Mouse (Mus musculus): Measurements from ENCODE around the gene Klf5.

The Klf5 gene

DNA sequence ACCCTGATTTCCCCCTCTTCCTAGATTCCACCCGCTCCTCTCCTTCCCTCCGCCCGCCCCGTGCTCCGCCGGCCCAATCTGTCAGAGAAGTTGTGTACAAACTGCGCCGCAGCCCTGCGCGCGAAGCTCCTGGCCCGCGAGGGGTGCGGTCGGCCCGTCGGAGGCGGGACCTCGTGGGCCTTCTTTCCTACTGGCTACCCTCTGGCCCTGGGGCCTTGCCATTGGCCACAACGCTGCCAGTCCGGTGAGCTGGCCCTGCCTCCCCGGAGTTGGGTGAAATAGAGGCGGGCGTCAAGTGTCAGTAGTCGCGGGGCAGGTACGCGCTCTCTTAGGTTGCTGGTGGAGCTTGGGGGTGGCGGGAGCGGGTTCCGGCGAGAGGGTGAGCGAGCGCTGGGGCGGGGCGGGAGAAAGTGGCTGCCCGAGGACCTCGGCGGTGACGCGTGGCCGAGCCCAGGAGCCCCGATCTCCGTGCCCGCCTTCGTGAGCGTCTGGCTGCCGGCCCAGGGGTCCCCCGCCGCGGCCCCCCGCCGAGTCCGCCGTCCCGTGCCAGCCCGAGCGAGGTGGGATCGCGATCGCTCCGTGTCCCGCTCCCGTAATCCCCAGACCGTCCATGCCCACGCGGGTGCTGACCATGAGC, at the start of gene Klf5:
Gene Klf5 (plus strand): TSS at position 307 of the 637 bp plus-strand sequence.
- DNase-seq (ENCODE audit: low spot score) = peak; percentile 86

DNA sequence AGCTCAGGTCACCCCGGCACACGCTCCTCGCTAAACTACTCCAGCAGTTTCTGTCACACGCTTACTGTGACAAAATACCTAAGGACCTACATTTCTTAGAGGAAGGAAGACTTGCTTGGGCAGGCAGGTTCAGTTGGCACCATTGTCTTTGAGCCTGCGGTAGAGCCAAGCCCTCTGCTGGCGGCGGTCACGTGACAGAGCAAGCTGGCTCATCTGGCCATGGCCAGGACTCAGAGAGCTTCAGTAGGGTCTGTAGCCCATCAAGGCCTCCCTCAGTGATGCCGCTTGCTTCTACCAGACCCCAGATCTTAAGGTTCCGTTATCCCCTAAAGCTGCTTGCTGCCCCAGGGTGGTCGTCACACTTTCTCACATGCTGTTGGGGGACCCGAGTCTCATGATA, 36.5 kb upstream of the Klf5 start:
- no peak for DNase-seq (ENCODE audit: low spot score)

DNA sequence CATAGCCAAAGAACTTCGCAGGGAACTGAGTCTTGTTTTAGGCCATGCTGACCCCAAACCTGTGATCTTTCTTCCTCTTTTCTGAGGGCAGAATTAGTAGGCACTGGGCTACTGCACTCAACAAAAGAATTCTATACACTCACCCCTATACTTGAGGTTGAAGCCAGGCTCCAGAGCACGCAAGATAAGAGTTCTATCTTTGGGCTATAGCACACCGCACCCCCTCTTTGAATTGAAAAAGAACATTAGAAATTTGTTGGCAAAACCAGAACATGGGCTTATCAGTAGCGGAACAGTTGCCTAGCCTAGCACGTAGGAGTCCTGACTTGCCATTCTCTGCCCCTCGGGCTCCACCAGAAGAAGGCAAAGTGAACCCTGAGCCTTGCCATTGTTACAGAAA, 34.7 kb upstream of the Klf5 start:
- no peak for DNase-seq (ENCODE audit: low spot score)

DNA sequence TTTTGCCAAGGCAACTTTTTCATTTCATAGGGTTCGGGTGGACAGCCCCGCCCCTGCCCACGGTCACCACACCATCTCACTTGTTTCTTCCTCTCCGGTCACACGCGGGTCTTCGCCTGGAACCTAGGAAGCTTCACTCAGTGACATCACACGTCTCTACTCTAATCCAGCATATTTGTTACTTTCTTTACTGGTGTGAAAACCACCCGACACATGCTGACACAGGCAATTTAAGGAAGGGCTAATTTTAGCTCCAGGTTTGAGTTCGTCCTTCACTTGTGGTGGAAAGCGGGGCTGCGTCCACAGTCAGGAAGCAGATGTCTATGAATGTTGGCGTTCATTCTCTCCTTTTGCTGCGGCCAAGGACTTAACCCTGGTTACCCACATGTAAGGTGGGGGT, 32.7 kb upstream of the Klf5 start:
- no peak for DNase-seq (ENCODE audit: low spot score)

DNA sequence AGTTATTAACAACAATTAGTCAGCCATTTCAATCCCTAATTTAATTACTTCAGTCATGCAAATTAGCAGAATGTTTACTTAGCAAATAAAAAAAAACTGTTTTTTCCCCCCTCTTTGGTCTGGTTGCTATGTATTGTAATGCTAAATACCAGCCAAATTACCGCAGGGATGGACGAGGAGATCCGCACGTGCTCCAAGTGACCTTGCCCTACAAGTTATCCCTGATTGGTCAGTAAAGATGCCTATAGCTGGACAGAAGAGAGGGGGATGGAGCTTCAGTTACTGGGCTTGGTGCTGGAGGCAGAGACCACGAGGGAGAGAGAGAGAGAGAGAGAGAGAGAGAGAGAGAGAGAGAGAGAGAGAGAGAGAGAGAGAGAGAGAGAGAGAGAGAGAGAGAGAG, 31.7 kb upstream of the Klf5 start:
- no peak for DNase-seq (ENCODE audit: low spot score)

DNA sequence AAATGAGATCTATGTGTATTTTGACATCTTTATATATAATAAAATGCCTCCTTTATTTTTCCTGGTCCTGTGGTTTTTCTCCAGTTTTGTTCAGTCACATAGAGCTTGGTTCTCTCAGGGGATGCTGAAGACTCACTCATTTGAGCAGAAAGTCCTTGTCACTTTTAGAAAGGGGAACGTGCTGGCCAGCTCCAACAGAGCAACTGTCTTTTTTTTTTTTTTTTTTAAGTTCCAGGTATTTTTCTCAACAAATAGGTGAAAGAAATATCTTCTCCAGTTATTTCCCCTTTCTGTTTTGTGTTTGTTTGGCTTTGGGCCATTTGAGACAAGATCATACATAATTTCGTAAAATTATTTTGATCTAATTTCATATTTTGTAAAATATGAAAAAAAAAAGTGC, 24.4 kb upstream of the Klf5 start:
- no peak for DNase-seq (ENCODE audit: low spot score)

DNA sequence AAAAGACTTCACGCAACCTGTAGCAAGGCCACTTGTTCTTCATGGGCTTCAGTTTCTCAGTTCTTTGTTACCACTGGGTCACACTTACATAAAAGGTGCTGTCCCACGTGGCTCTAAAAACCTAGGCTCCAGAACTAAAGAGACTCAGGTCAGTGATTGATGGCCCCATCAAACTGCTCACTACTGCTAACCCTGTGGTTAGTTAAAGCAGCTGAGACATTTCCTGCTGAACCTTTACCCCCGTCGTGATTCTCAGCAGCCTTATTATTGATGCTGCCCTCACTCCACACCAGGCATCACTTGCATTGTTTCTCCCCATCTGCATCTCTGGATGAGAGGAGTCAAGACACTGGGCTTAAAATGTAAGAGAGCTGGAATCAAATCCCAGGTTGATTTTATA, 22.7 kb upstream of the Klf5 start:
- DNase-seq (ENCODE audit: low spot score) = no peak

DNA sequence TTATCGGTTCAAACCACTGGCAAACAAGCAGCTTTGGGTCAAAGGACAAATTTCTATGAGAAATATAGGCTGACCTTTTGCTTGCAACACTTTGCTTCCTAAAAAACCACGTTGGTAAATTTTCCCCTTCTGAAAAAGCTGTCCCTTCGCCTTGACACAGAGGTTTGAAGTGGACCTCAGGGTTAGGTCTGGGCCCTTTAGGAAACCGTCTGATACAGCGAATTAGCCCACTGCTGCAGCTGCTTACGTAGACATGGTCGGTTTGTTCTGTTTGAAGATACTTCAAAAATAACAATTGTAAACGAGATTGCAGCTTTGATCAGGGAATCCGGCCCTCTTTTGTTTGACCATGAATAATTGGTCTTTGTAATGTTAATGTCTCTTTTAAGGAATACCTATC, 20.2 kb upstream of the Klf5 start:
- DNase-seq (ENCODE audit: low spot score) = no peak

DNA sequence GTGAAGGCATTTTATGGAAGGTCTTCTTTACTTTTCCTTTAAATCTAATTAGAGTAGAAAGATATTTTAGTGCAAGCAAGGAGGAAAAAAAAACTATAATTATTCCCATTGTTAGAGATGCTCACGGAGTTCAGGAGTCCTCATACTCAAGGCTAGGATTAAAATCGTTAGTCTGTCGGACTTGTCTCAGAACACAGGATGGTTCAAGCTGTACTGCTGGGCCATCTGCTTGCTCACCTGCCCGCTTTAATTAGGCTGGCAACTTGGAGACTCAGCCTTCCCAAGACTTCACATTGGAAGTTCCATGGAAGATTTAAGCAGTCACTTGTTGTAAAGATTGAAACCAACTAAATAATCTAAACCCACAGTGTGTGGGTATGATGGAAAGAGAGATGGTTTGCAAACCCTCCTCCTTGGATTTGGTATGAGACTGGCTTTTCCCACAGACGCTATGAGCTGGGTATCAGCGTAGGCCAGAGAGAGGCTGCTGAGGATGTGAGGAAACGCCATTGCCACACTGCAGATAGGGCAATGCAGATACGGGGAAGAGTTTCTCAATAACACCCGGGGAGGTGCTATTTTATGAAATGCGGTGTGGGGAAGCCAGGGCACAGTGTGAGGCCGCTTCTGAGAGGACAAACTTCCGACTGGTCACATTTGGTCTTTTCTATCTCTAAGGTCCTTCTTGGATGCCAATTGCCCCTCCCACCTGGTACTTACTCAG, 19.6 kb upstream of the Klf5 start:
- DNase-seq (ENCODE audit: low spot score) = no peak

DNA sequence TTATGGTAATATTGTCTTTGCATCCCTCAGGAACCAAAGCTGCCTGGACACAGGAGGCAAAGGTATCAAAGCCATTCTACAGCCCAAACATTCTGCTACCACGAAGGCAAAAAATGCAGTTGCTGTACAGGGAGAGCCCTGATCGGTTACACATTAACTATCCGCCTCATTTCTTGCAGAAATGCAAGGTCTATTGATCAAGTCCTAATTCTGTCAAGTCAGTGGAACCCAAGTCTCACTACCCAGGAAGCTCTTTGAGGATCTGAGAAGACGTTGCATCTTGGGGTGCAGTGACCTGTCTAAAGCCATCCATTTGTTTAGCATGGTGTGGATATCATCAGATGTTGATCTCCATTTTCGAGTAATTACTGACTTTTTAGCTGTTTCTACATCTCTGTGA, 18.1 kb upstream of the Klf5 start:
- no peak for DNase-seq (ENCODE audit: low spot score)

DNA sequence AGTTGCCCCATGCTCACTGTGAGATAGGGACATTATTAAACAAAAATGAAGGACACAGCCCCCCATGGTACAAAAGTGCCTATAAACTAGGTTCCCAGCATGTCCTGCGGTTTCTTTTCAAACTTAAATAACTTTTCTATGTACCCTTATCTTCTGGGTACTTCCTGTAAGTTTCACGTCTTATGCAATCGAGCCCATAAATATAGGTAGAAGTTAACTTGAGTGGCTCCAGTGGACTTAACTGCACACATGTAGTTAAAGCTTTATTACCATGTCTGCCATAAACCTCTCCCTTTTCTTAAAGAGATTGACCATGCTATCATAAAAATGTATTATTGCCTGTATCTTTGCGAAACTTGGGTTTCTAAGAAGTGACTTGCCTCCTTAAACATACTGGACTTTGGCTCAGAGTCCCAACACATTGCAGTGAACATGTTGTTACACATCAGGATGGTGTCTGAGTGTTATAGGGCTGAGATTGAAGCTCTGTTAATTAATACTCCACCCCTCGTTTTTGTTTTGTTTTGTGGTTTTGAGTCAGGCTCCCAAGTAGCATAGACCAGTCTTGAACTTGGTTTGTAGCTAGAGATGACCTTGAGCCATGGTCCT, 17.6 kb upstream of the Klf5 start:
- DNase-seq (ENCODE audit: low spot score) = no peak

DNA sequence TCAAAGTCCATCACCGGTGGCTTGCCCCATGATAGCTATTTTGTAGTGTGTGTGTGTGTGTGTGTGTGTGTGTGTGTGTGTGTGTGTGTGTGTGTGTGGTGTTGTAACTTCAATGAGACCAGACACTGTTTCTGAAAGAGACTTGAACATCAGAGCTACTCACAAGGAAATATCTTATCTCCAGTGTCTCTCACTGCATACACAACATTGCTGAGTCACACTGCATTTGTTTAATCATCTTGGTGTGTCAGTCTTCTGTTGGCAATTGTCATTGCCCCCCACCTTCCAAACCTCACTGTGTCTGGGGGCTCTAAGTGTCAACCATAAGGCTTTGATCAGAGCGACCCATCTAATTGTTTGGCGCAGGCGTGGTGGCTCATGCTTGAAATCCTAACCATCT, 13.0 kb upstream of the Klf5 start:
- DNase-seq (ENCODE audit: low spot score) = no peak

DNA sequence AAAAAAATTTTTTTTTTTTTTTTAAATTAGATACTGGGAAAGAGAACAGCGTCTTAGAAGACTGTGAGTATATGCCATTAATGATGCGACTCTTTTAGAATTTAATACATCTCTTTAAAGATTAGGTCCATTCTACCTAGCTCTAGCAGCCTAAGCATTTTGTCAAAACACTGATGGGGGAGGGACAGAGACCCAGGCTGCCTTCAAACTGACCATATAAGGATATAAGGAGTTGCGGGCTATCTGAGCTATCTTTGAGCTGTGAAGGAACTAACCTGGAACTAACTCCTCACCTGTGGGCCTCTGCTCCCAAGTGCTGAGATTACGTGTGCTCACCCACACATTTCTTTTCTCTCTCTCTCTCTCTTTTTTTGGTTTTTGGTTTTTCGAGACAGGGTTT, 6.3 kb upstream of the Klf5 start:
- DNase-seq (ENCODE audit: low spot score) = no peak

DNA sequence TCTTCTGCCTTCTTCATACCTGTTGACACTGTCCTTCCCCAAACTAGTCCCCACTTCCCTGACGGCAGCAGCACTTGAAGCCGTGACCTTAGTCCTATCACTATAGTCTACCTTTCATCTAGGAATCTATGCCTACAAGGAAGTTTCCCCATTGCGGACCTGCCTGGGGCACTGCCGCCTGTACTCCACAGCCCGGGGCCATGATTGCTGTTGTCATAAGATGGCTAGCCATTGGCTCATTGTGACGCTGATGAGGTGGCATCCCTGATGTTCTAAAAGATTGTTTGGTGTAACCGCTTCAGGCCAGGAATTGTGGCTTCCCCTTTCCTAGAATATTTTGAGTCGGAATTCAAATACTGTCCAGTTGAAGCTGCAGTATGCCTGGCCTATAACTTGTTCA, 4.1 kb upstream of the Klf5 start:
- no peak for DNase-seq (ENCODE audit: low spot score)

DNA sequence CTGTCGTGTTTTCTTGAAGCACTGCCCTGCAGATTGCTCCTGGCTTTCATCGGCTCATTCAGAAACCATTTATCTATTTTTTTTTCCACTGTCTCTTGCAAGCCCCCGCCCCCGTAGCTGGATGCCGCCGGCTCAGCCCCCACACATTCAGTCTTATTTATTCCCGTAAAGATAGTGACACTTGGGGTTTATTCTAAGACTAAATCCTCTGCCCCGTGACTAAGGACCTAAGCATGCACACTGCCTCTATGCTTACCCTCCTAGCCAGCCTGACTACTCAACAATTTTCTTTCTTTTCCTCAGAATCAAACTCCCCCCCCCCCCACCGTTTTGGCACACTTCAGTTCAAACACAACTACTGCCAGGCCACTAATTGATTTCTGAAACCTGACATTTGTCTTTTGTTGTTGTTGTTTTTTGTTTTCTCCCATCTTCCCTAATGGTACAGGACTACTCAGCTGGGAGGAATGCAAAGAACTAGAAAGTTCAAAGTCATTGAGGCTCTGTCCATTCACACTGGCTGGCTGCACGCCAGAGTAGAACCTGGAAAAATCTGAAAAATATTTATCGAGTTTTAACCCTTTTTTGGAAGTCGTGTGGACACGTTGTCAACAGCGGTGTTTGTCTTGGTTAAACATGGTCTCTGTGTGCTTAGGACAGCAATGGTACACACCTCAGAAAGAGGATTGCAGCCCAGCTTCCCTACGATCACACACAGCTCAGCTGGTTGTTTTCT, 2.7 kb upstream of the Klf5 start:
- DNase-seq (ENCODE audit: low spot score) = no peak

DNA sequence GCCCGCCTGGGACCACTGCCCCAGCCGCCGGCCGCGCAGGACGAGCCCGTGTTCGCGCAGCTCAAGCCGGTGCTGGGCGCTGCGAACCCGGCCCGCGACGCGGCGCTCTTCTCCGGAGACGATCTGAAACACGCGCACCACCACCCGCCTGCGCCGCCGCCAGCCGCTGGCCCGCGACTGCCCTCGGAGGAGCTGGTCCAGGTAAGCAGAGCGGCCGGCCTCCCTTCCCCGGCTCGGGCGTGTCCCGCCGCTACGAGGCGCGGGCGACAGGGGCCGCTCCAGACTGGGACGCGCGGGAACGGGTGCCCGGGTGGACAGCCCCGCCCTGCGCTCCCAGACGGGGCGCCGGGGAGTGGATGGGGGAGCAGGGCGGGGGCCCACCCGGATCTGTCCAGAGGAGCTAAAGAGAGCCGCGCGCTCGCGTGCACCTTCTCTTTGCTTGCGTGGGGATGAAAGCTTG, 561 bp downstream of the Klf5 start:
- DNase-seq (ENCODE audit: low spot score) = no peak

DNA sequence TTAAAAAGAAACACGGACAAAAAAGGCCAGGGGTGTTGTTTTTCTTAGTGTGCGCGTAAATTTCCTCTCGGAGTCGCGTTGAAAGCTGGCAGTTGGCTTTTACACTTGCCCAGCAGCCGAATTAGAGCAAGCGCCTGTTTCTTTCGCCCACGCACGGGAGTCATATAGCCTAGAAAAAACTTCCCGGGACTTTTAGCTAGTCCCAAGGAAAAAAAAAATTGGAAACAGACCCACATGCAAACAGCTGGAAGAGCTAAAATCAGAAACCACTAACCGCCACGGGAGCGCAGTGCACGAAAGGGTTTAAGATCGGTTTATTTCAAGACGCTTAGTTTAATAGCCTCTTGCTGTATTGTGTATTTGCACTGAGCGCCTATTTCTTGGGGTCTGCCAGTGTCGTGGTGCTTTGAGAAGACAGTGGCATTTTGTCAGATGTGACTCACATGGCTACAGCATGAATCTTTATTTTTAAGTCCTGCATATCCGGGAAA, 1.3 kb downstream of the Klf5 start:
- DNase-seq (ENCODE audit: low spot score) = peak; percentile 26

DNA sequence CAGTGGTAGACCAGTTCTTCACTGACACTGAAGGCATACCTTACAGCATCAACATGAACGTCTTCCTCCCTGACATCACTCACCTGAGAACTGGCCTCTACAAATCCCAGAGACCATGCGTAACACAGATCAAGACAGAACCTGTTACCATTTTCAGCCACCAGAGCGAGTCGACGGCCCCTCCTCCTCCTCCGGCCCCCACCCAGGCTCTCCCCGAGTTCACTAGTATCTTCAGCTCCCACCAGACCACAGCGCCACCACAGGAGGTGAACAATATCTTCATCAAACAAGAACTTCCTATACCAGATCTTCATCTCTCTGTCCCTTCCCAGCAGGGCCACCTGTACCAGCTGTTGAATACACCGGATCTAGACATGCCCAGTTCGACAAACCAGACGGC, 3.0 kb downstream of the Klf5 start:
- no peak for DNase-seq (ENCODE audit: low spot score)

DNA sequence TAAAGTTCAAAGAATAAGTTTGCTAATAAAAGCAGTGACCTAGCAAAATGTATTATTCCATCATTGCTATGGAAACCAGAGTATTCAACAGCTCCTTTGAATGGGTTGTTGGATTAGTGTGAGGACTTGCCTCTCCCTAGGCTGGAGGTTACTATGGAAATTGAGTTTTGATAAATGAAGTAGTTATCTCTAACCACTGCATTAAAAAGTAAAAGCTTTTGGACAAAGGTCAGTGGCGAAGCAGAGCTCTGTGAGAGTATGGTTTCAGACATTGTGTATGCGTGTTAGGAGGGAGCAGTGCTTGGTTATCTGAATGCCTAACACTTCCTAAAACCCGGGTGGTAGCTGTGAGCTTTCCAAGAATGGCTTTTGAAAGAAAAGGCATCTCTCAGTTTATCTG, 5.9 kb downstream of the Klf5 start:
- DNase-seq (ENCODE audit: low spot score) = no peak

DNA sequence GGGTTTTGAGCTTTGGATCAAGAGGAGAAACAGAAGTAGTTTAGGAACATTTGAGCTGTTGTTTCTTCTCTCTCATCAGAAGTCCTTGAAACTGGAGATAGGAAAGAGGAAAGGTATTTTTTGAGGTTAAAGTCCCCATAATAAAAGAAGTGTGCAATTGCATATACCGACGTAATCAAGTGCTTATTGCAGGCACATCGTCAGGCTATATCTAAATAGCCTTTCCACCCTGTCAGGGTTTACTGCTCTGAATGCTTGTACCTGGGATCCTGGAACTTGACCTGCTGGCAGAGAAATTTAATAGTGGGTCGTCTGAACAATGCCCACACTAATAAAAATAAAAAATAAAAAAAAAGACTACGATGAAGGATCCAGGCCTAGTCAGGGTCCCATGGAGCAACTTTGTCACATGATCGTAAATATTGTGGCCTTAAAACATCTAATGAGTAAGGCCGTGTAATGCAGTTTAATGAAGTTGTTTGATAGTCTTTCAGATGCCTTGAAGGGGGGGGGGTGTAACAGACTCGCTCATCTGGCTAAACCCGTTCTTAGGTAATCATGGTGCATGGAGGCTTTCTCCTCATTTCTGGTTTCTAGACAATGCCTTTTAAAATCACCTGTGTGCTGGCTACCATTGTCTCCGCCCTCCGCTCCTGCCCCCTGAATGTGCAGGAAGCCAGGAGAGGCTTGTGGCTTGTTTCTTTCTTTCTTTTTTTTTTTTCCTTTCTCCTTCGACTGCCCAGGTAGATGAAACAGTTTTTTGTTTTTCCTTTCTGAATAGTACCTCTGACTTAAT, 6.7 kb downstream of the Klf5 start:
- DNase-seq (ENCODE audit: low spot score) = no peak

DNA sequence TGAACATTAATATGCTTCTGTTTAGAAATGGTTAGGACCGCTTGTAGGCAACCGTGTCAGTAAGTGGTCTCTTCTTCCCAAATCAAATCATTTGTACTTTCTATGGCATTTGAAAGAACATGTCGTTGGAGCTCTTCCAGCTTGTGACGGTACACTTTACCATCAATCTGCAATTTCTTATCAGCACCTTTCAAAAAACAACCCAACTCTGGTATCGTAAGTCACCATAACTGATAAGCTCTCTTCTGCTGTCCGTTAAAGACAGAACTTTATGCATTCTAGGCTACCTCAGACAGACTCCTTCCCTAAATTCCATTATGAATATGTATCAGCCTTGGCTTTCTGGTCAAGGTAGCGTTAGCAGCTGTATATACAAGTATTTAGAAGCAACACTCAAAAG, 7.9 kb downstream of the Klf5 start:
- DNase-seq (ENCODE audit: low spot score) = no peak

DNA sequence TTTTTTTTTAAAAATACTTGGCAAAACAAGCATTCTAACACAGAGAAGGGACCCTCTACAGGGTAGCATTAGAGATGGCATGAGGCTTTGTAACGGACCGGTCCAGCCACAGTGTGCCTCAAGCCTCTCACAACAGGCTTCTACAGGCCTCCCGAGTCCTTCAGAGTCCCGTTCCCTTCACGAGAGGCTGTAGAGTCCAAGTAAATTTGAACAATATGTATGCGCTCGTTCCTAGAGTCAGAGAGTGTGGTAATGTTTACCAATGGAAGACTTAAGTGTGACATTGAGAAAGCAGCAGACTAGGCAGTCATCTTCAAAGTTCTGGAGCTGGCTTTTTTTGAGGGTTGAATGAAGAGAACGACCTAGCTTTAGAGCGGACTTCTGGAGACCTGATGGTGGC, 11.1 kb downstream of the Klf5 start:
- DNase-seq (ENCODE audit: low spot score) = no peak
